Mouse (Mus musculus) forebrain, embryonic 12.5 days (tissue): Measurements from ENCODE around the gene Hivep1. TPM values are rescaled to one million over a fixed set of nuclear protein-coding genes. Genes with fewer than 3 reads are reported as not detected.

ENCODE experiments used
- ATAC-seq: fragments of 200-750 bp; cut with Nextera tagmentation; 2 replicates; pipeline ENCODE4 v1.8.0; 2017; ENCODE audit warnings: moderate TSS enrichment; ENCODE audit not compliant: low FRiP score
- H3K27ac ChIP-seq: fragments of 300-500 bp; sonication (generic); 2 replicates; pipeline ENCODE4 v1.5.1; 2016; ENCODE audit warnings: mild to moderate bottlenecking
- H3K27me3 ChIP-seq: fragments of 300-500 bp; sonication (generic); 2 replicates; pipeline ENCODE4 v1.6.1; 2016; ENCODE audit warnings: mild to moderate bottlenecking
- H3K36me3 ChIP-seq: fragments of 300-500 bp; sonication (generic); replicated peaks from 2 replicates; pipeline ENCODE4 v1.6.1; 2016; ENCODE audit warnings: mild to moderate bottlenecking
- H3K4me1 ChIP-seq: fragments of 300-500 bp; sonication (generic); 2 replicates; pipeline ENCODE4 v1.6.1; 2016
- H3K4me2 ChIP-seq: fragments of 300-500 bp; sonication (generic); 2 replicates; pipeline ENCODE4 v1.6.1; 2016; ENCODE audit warnings: mild to moderate bottlenecking, moderate library complexity
- H3K4me3 ChIP-seq: fragments of 300-500 bp; sonication (generic); replicated peaks from 2 replicates; pipeline ENCODE4 v1.5.1; 2016; ENCODE audit warnings: mild to moderate bottlenecking
- H3K9ac ChIP-seq: fragments of 300-500 bp; sonication (generic); 2 replicates; pipeline ENCODE4 v1.6.1; 2016; ENCODE audit warnings: mild to moderate bottlenecking
- H3K9me3 ChIP-seq: fragments of 300-500 bp; sonication (generic); 2 replicates; pipeline ENCODE4 v1.6.1; 2016
- WGBS: fragments of 180-500 bp; shearing (Covaris S2); methylation state at CpG from one replicate; pipeline ENCODE4 v1.1.7; 2016; 5-methylcytosine and 5-hydroxymethylcytosine counted together
- polyA plus RNA-seq: library from polyadenylated mRNA; unstranded; fragments of >200 nt; fragmentation: Nextera tagmentation; extraction: Ambion mirVana; gene quantifications from 2 replicates; pipeline ENCODE4 v1.2.1, GENCODE M21; 2016

Gene Hivep1
- polyA plus RNA-seq, 1 experiment from 2014 or later: 17.4 TPM

DNA sequence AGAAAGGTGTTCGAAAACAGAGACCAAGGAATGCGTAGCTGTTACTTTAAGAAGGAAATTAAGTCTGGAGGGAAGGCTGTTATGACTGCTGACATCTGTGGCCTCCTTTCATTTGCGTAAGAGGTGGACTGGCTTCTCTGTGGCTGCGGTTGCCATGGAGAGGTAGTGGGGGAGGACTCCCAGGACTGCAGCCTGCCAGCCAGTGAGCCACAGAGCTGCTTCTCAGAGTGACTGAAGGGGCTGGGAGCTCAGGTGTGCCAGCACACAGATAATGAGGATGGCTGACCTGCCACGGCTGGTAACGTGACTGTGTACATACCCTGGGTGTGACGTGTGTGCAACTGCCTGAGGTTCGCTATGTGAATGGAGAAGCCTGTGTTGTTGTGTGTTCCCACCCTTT lies 51.2 kb downstream of the Hivep1 start:
- H3K9ac ChIP-seq: no peak overlapping the region

DNA sequence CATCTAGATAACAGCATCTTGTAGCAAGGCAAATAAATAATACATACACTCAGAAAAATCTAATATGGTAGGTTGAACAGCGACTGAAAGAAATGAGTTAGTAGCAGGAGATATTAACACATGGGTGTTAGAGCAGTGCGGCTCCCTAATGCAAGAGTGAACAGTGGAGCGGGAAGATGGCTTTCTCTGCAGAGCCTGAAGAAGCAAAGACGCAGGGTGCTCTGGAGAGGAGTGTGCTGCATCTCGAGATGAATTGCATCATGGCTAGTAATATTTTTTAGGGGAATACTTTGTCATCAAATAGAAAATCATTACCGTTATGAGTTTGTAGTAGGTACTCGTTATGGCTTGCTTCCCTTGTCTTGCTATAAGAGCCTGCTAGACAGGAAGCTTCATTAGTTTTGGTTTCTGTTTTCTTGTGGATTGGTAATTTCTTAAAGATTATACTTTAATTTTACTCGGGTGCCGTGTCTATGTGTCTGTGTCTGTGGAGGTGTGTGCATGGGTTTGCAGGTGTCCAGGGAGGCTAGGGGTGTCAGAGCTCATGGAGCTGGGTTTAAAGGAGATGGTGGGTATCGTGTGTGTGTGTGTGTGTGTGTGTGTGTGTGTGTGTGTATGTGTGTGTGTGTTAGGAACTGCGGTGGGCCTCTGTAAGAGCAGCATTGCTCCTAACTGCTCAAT lies 51.8 kb downstream of the Hivep1 start:
- Histone ChIP-seq H3K27me3 (no peaks in the 10 kb centered on the region), H3K27ac (peak overlapping the region; percentile 77), H3K9me3 (no peaks in the 10 kb centered on the region), H3K4me2 (peak overlapping the region; percentile 32), H3K4me1 (peaks cover 38% of the 10 kb centered on the region), H3K9ac (no peak overlapping the region), H3K4me3 (no peak overlapping the region), H3K36me3 (no peaks in the 10 kb centered on the region)
- WGBS: 69% methylated on average over 11 of the region's 11 CpGs
- ATAC-seq: 0 out of 2 replicates have a peak, but pooled peaks have one; percentile 45

More for the DNA sequence above, 51.2 kb downstream of the Hivep1 start:
- peak; percentile 96 for ATAC-seq
- H3K4me3 ChIP-seq: 0 out of 2 replicates have a peak overlapping the region, but pooled peaks have one; percentile 5
- H3K27me3 ChIP-seq: no peaks in the 10 kb centered on the region
- peaks cover 5% of the 10 kb centered on the region; the same call in 1 of the 2 replicates for H3K36me3 ChIP-seq
- H3K27ac ChIP-seq: peak overlapping the region; percentile 77
- H3K4me1 ChIP-seq: peaks cover 38% of the 10 kb centered on the region
- 16% methylated on average over 8 of the region's 8 CpGs for WGBS
- peaks cover 6% of the 10 kb centered on the region; the same call in 1 of the 2 replicates for H3K9me3 ChIP-seq
- H3K4me2 ChIP-seq: peak overlapping the region; percentile 32

DNA sequence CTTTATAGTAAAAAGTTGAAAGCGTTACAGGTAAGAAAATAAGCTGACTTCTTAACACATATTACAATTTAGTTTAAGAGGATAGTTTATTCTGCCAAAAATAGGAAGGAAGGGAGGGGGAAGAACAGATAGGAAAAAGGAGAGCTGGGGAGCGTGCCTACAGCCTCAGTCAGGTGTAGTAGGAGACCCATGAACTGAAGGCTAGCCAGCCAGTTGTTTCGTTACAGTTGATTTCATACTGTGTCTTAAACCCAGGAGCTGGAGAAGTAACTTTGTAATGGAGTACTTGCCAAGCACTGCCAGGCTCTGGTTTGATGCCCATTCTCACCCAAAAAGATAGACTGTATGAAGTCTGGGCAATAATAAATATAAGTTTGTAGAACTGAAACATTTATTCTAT lies 52.5 kb downstream of the Hivep1 start:
- Histone ChIP-seq H3K36me3 (no peaks in the 10 kb centered on the region), H3K9ac (no peak overlapping the region), H3K9me3 (no peaks in the 10 kb centered on the region), H3K27ac (no peak overlapping the region), H3K4me2 (no peak overlapping the region), H3K4me1 (peaks cover 38% of the 10 kb centered on the region), H3K27me3 (no peaks in the 10 kb centered on the region), H3K4me3 (no peak overlapping the region)
- 89% methylated on average over 3 of the region's 3 CpGs for WGBS
- no peak for ATAC-seq

- H3K27me3 ChIP-seq: no peaks in the 10 kb centered on the region
- H3K27ac ChIP-seq: no peak overlapping the region
- H3K9me3 ChIP-seq: no peaks in the 10 kb centered on the region
- H3K4me3 ChIP-seq: no peak overlapping the region
- H3K36me3 ChIP-seq: no peaks in the 10 kb centered on the region
- H3K4me1 ChIP-seq: peaks cover 11% of the 10 kb centered on the region
- no peak for ATAC-seq
- no peak overlapping the region for H3K4me2 ChIP-seq
- no peak overlapping the region for H3K9ac ChIP-seq
- 81% methylated on average over 11 of the region's 11 CpGs for WGBS
These were observed 56.8 kb downstream of the Hivep1 start for GRCm38 (mm10) chr13:42108483-42109215.

DNA sequence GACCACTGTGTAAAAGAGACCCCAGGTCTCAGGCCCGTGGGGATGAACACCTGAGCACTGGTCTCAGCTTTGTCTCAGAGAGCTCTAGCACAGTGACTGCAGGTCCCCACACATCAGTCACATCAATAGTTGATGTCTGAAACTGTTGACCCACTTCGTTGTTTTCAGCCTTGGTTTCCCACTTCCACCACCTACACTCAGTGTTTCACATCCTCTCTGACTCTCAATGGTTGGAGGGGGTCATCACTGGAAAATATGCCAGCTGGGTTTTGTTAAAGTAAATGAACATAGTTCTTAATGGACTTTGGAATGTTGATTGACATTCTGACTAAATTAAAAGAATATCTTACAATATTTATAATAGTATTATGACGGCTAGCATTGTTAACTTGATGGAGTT lies 58.6 kb downstream of the Hivep1 start:
- Histone ChIP-seq H3K4me1 (0 out of 2 replicates have a peak, but pooled peaks cover 4% of the 10 kb centered on the region), H3K9ac (no peak overlapping the region), H3K27ac (no peak overlapping the region), H3K36me3 (no peaks in the 10 kb centered on the region), H3K4me3 (no peak overlapping the region), H3K27me3 (no peaks in the 10 kb centered on the region), H3K4me2 (no peak overlapping the region), H3K9me3 (no peaks in the 10 kb centered on the region)
- WGBS: 94% methylated on average over 3 of the region's 3 CpGs
- ATAC-seq: no peak

- no peaks in the 10 kb centered on the region for H3K36me3 ChIP-seq
- peaks cover 7% of the 10 kb centered on the region; the same call in 1 of the 2 replicates for H3K4me1 ChIP-seq
- no peaks in the 10 kb centered on the region for H3K9me3 ChIP-seq
- H3K27ac ChIP-seq: no peak overlapping the region
- H3K9ac ChIP-seq: no peak overlapping the region
- WGBS: 84% methylated on average over 6 of the region's 6 CpGs
- no peak for ATAC-seq
- no peak overlapping the region for H3K4me3 ChIP-seq
- no peak overlapping the region for H3K4me2 ChIP-seq
- no peaks in the 10 kb centered on the region for H3K27me3 ChIP-seq
These were observed 60.2 kb downstream of the Hivep1 start for GRCm38 (mm10) chr13:42112071-42112470.

DNA sequence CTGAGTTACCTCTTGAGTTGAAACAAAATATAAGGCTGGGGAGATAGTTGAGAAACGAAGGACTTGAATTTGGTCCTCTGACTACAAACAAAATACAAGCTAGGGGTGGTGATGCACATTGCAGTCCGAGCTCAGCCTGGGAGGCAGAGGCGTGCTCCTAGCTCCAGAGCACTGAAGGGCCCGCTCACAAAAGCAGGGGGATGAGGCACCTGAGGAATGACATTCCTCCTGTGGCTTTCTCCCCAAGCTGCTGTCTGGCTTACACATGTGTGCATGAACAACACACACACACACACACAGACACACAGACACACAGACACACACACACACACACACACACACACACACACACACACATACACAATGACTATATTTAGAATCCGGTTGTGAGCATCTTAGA lies 60.9 kb downstream of the Hivep1 start:
- Histone ChIP-seq H3K9me3 (no peaks in the 10 kb centered on the region), H3K4me3 (no peak overlapping the region), H3K9ac (no peak overlapping the region), H3K4me2 (no peak overlapping the region), H3K4me1 (peaks cover 7% of the 10 kb centered on the region; the same call in 1 of the 2 replicates), H3K27me3 (no peaks in the 10 kb centered on the region), H3K36me3 (no peaks in the 10 kb centered on the region), H3K27ac (no peak overlapping the region)
- 73% methylated on average over 5 of the region's 5 CpGs for WGBS
- no peak for ATAC-seq

- Histone ChIP-seq H3K4me3 (no peak overlapping the region), H3K36me3 (no peaks in the 10 kb centered on the region), H3K27me3 (no peaks in the 10 kb centered on the region), H3K9ac (no peak overlapping the region), H3K9me3 (no peaks in the 10 kb centered on the region), H3K27ac (no peak overlapping the region), H3K4me1 (peaks cover 7% of the 10 kb centered on the region; the same call in 1 of the 2 replicates), H3K4me2 (no peak overlapping the region)
- no peak for ATAC-seq
- WGBS: 94% methylated on average over 7 of the region's 7 CpGs
These were observed 61.8 kb downstream of the Hivep1 start for GRCm38 (mm10) chr13:42113601-42114000.

DNA sequence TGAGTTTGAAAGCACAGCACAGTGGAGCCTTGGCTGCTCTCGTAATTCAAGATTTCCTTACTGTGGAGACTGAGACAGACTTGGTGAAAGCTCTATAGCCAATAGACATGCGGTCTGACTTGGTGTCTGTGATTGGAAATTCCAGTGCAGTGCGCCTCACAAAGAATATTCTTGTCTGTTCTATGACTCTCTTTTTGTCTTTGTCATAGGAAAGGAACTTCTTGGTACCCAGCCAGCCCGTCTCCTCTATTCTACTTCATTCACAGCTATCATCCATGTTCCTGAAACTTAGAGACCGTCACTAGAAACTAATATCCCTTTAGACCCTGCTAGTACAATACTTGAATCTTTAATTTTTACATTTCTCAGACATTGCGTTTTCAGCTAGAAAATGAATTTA lies 64.5 kb downstream of the Hivep1 start:
- H3K9me3 ChIP-seq: no peaks in the 10 kb centered on the region
- no peaks in the 10 kb centered on the region for H3K27me3 ChIP-seq
- H3K4me1 ChIP-seq: peaks cover 3% of the 10 kb centered on the region; the same call in 1 of the 2 replicates
- H3K4me3 ChIP-seq: no peak overlapping the region
- ATAC-seq: no peak
- no peak overlapping the region for H3K4me2 ChIP-seq
- no peak overlapping the region for H3K27ac ChIP-seq
- no peaks in the 10 kb centered on the region for H3K36me3 ChIP-seq
- 91% methylated on average over 6 of the region's 6 CpGs for WGBS
- H3K9ac ChIP-seq: no peak overlapping the region

- Histone ChIP-seq H3K36me3 (peaks cover 7% of the 10 kb centered on the region; the same call in 1 of the 2 replicates), H3K27ac (no peak overlapping the region), H3K27me3 (no peaks in the 10 kb centered on the region), H3K9me3 (no peaks in the 10 kb centered on the region), H3K4me3 (no peak overlapping the region), H3K4me1 (peaks cover 6% of the 10 kb centered on the region; the same call in 1 of the 2 replicates), H3K9ac (no peak overlapping the region), H3K4me2 (no peak overlapping the region)
- no peak for ATAC-seq
- 85% methylated on average over 2 of the region's 2 CpGs for WGBS
These were observed 67.2 kb downstream of the Hivep1 start for GRCm38 (mm10) chr13:42119062-42119461.

GRCm38 (mm10) chr13:42121106-42121776 lies 69.4 kb downstream of the Hivep1 start:
- no peak overlapping the region for H3K4me2 ChIP-seq
- 0 out of 2 replicates have a peak, but pooled peaks cover 3% of the 10 kb centered on the region for H3K4me1 ChIP-seq
- 83% methylated on average over 4 of the region's 5 CpGs for WGBS
- H3K27me3 ChIP-seq: no peaks in the 10 kb centered on the region
- H3K36me3 ChIP-seq: peaks cover 7% of the 10 kb centered on the region; the same call in 1 of the 2 replicates
- no peak overlapping the region for H3K9ac ChIP-seq
- ATAC-seq: no peak
- no peaks in the 10 kb centered on the region for H3K9me3 ChIP-seq
- H3K27ac ChIP-seq: no peak overlapping the region
- H3K4me3 ChIP-seq: no peak overlapping the region
